In genomic region chr14:29657006-29657405, GRCm38 (mm10) we compare ENCODE assay signal across 11 mouse cellular contexts.
DNase-seq lines count a peak whose midpoint lies in the region; ATAC-seq lines count a peak whose summit lies in the region.
"Had no signal": no experiment of that assay in that cellular context is flagged by ENCODE, and none has a peak within 500 bp of the region (broad histone marks: within the 10 kb centered on the region; RNA-seq: fewer than 3 reads in every experiment).

No protein-coding gene starts in this region.

- H3K27me3 ChIP-seq in neural tube, embryonic 15.5 days (replicated peaks): no peaks in the 10 kb centered on the region; the same call in 1 of the 2 replicates
- H3K27me3 ChIP-seq in hindbrain, embryonic 12.5 days: no peaks in the 10 kb centered on the region
- H3K27me3 ChIP-seq: hindbrain, embryonic 15.5 days; limb, embryonic 13.5 days had no signal

- no peak overlapping the region for H3K9ac ChIP-seq in neural tube, embryonic 15.5 days (replicated peaks)
- no peak overlapping the region for H3K9ac ChIP-seq in hindbrain, embryonic 12.5 days
- H3K9ac ChIP-seq: hindbrain, embryonic 15.5 days; limb, embryonic 13.5 days had no signal

- DNase-seq in heart, postnatal 10 days: peak; percentile 33 to 63
- no peak for DNase-seq in heart, adult 11 months
- DNase-seq in neural tube, embryonic 10.5 days (ENCODE audit: extremely low spot score, low spot score): peak; percentile 47
- DNase-seq in c-Kit-positive CD71-negative TER-119-negative erythroid progenitor cells, embryonic 14.5 days (ENCODE audit: low read depth): peak; percentile 9
- peak; percentile 76 for DNase-seq in retina, embryonic 14.5 days (ENCODE audit: low spot score)
- DNase-seq in frontal cortex, postnatal 36 days (ENCODE audit: low spot score in 2 of 2): no peak
- DNase-seq: spleen, adult 18-20 months had no signal

- no peaks in the 10 kb centered on the region for H3K9me3 ChIP-seq in neural tube, embryonic 15.5 days (replicated peaks)
- no peaks in the 10 kb centered on the region for H3K9me3 ChIP-seq in hindbrain, embryonic 12.5 days (replicated peaks)
- H3K9me3 ChIP-seq: hindbrain, embryonic 15.5 days; limb, embryonic 13.5 days had no signal

- ATAC-seq in neural tube, embryonic 15.5 days (ENCODE audit: low FRiP score): no peak
- ATAC-seq in hindbrain, embryonic 12.5 days (ENCODE audit: low FRiP score): no peak

- H3K4me3 ChIP-seq in neural tube, embryonic 15.5 days (replicated peaks): no peak overlapping the region
- no peak overlapping the region for H3K4me3 ChIP-seq in hindbrain, embryonic 12.5 days
- H3K4me3 ChIP-seq: hindbrain, embryonic 15.5 days; limb, embryonic 13.5 days had no signal

- H3K36me3 ChIP-seq in neural tube, embryonic 15.5 days: no peaks in the 10 kb centered on the region
- H3K36me3 ChIP-seq in hindbrain, embryonic 12.5 days: no peaks in the 10 kb centered on the region
- H3K36me3 ChIP-seq: hindbrain, embryonic 15.5 days; limb, embryonic 13.5 days had no signal

- WGBS in neural tube, embryonic 15.5 days: 31% methylated on average over 1 of the region's 1 CpGs
- WGBS in hindbrain, embryonic 12.5 days: 51% methylated on average over 1 of the region's 1 CpGs

- no peak overlapping the region for H3K4me2 ChIP-seq in neural tube, embryonic 15.5 days
- no peak overlapping the region for H3K4me2 ChIP-seq in hindbrain, embryonic 12.5 days (replicated peaks)
- H3K4me2 ChIP-seq: hindbrain, embryonic 15.5 days; limb, embryonic 13.5 days had no signal

- H3K4me1 ChIP-seq in neural tube, embryonic 15.5 days: no peaks in the 10 kb centered on the region
- no peaks in the 10 kb centered on the region for H3K4me1 ChIP-seq in hindbrain, embryonic 12.5 days
- H3K4me1 ChIP-seq: hindbrain, embryonic 15.5 days; limb, embryonic 13.5 days had no signal

- no peak overlapping the region for H3K27ac ChIP-seq in neural tube, embryonic 15.5 days (replicated peaks)
- no peak overlapping the region for H3K27ac ChIP-seq in hindbrain, embryonic 12.5 days
- H3K27ac ChIP-seq: hindbrain, embryonic 15.5 days; limb, embryonic 13.5 days had no signal

- intact Hi-C loops in heart, postnatal 10 days (cut with DNase I): no loop called here

Comparison
In these comparisons a context has a peak if more than half of its experiments do, and no peak if none do; other contexts are left out.
1. DNase-seq: peak in heart, postnatal 10 days (2 of 2), neural tube, embryonic 10.5 days (single experiment), c-Kit-positive CD71-negative TER-119-negative erythroid progenitor cells, embryonic 14.5 days (single experiment) and retina, embryonic 14.5 days (single experiment); none in heart, adult 11 months (single experiment) and frontal cortex, postnatal 36 days (0 of 2).